Mouse (Mus musculus): ENCODE results near the gene Mfn1. TPM values are rescaled to one million over a fixed set of nuclear protein-coding genes. Genes with fewer than 3 reads are reported as not detected.
A peak's percentile ranks its signal among the peaks of the same experiment; 100 is the strongest.

The Mfn1 gene
- total RNA-seq, 2 experiments from 2014 or later = 94.2 to 110 TPM

DNA sequence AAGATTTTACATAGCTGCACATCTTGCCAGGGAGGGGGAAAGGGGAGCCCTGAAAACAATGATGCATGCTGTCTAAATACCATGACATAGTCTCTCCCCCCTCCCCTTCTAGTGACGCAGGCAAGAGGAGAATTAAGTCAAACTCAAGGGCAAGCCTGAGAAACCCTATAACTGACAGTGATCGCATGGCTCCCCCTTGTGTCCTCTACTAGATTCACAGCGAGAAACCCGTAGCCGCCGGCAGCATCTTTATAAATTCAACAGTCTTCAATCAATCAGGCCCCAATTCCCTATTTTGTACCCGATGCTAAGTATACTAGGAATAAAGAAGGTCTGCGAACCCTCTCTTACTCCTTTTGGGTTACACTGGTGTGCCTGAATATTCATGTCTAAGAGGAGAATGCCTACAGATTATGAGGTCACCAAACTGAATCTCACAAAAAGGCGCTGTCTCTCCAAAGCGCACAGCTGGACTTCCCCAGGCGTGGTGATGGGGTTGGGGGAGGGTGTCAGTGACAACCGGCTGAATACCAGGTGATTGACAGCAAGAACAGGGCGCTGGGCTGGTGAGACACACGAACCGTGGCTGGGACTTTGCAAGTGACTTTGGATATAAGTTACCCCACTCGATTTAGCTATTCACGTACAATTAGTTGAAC lies 20.5 kb upstream of the Mfn1 start:
- intact Hi-C loops (cut with DNase I) = loop anchor here (1.0 to 5.0 kb wide), 3 partner anchors 46 to 716 kb away; no protein-coding TSS in a partner anchor
- DNase-seq (ENCODE audit: low spot score in 2 of 2) = peak; percentile 79 to 83

- intact Hi-C loops (cut with DNase I) = loop anchor here (5.0 kb wide), 2 partner anchors 47 to 717 kb away; no protein-coding TSS in a partner anchor
- DNase-seq (ENCODE audit: low spot score in 2 of 2) = peak in 1 of 2 experiments; percentile 28
Observed at GRCm38 (mm10) chr3:32509496-32510374, 19.5 kb upstream of the Mfn1 start, which contains the start of gene Zfp639. Zfp639 (plus strand) TSS chr3:32510259.

- intact Hi-C loops (cut with DNase I) = no loop called here
- peak; percentile 93 to 95 for DNase-seq (ENCODE audit: low spot score in 2 of 2)
Observed at GRCm38 (mm10) chr3:32510375-32511190, 18.7 kb upstream of the Mfn1 start.

DNA sequence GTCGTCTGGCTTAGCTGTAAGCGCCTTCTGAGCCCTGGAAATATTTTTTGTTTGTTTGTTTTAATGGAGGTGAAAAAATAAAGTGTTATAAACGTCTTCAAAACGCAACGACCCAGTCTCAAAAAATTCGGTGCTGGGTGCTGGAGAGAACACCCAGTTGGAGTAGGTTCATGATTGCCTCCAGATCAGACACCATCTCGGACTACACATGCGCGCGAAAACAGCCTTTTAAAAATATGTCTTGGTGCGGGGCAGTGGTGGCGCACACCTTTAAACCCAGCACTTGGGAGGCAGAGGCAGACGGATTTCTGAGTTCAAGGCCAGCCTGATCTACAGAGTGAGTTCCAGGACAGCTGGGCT lies 18.1 kb upstream of the Mfn1 start:
- intact Hi-C loops (cut with DNase I) = no loop called here
- DNase-seq (ENCODE audit: low spot score in 2 of 2) = peak in 1 of 2 experiments; percentile 19

- DNase-seq (ENCODE audit: low spot score in 2 of 2) = no peak
- intact Hi-C loops (cut with DNase I) = no loop called here
Observed at GRCm38 (mm10) chr3:32512686-32513284, 16.5 kb upstream of the Mfn1 start.

- no peak for DNase-seq (ENCODE audit: low spot score in 2 of 2)
- intact Hi-C loops (cut with DNase I) = no loop called here
Observed at GRCm38 (mm10) chr3:32513528-32513927, 15.7 kb upstream of the Mfn1 start.

DNA sequence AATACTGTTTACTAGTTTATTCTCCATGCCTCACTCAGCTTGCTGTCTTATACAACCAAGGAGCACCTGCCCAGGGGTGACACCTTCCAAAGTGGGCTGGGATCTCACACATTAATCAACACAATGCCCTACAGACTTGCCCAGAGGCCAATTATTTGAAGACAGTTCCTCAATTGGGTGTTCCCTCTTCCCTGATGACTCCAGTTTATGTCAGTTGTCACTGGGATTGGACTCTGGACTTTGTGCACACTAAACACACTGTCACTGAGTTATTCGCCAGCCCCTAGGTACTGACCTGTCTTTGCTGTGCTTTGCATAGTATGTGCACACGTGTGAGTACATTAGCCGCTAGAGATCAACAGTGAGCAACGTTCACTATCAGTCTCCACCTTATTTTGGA lies 2.1 kb upstream of the Mfn1 start:
- DNase-seq (ENCODE audit: low spot score in 2 of 2) = no peak
- intact Hi-C loops (cut with DNase I) = no loop called here

DNA sequence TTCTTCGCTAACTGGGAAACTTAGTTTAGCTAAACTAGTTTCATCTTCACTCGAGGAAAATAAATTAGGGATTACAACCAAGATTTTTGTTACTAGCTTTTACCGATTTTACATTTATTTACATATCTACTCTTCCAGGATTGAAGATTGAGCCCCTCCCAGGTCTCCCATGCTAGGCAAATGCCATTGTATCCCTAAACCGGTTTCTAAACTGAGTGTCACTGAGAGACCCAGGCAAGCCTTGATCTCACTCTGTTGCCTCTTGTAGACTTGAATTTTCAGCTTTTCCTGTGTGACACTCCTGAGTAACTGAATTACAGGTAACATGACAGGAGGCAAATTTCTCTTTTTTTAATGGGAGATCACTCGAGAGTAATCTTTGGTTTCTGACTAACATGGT lies 776 bp downstream of the Mfn1 start:
- no peak for DNase-seq (ENCODE audit: low spot score in 2 of 2)
- intact Hi-C loops (cut with DNase I) = no loop called here

DNA sequence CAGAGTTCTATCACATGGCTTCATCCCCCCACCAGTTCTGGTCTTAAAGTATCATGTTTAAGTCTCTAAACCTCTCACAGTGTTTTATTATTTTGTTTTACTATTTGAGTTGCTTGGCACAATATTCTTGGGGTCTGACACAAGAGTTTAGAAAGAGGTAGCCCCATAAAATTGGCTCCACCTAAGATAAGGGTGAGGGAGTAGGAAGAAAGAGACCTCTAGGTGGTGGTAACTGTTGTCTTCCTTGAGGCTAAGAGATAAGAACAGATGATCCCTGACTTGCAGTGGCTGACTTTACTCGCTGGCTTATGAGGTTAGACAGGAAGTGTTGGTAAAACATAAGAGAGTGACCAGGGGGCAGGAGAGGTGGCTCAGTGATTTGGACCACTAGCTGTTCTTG lies 6.4 kb downstream of the Mfn1 start:
- no peak for DNase-seq (ENCODE audit: low spot score in 2 of 2)
- intact Hi-C loops (cut with DNase I) = no loop called here

GRCm38 (mm10) chr3:32537556-32537955 lies 8.3 kb downstream of the Mfn1 start:
- peak; percentile 41 to 55 for DNase-seq (ENCODE audit: low spot score in 2 of 2)
- intact Hi-C loops (cut with DNase I) = no loop called here

GRCm38 (mm10) chr3:32538091-32538490 lies 8.8 kb downstream of the Mfn1 start:
- intact Hi-C loops (cut with DNase I) = no loop called here
- DNase-seq (ENCODE audit: low spot score in 2 of 2) = no peak

DNA sequence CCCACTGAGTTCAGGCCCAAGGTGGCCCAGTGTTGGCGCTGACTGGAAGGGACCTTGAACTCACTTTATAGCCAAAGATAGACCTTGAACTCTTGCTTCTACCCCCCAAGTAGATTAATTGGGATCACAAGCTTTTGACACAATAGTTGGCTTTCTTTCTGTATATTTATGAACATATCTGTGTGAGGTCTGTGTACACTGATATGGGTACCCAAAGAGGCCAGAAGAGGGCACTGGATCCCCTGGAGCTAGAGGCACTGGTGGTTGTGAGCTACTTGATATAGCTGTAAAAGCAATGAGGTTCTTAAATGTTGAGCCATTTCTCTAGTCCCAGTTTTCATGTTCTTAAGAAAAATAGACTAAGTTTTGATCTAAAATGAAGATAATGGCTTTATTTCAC lies 23.8 kb downstream of the Mfn1 start:
- peak in 1 of 2 experiments; percentile 27 for DNase-seq (ENCODE audit: low spot score in 2 of 2)
- intact Hi-C loops (cut with DNase I) = no loop called here

DNA sequence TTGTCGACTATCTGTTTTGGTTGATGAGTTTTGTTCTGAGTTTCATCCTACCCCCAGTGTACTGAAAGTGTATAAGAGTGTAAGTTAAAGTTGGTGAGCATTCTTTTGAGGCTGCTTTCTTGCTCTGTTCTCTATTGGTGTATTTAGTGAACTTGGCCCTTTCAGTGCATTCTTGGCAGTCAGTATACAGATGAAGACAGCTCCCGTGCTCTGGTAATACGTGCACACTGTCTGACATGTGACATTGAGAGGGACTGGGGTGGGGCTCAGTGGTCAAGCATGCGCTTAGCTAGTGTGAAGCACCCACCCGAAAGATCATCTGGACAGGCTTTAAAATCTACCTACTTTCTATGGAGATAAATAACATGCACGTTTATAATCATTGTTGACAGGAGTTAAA lies 34.1 kb downstream of the Mfn1 start:
- no peak for DNase-seq (ENCODE audit: low spot score in 2 of 2)
- intact Hi-C loops (cut with DNase I) = no loop called here

- no peak for DNase-seq (ENCODE audit: low spot score in 2 of 2)
- intact Hi-C loops (cut with DNase I) = no loop called here
Observed at GRCm38 (mm10) chr3:32573086-32573485, 43.8 kb downstream of the Mfn1 start.

DNA sequence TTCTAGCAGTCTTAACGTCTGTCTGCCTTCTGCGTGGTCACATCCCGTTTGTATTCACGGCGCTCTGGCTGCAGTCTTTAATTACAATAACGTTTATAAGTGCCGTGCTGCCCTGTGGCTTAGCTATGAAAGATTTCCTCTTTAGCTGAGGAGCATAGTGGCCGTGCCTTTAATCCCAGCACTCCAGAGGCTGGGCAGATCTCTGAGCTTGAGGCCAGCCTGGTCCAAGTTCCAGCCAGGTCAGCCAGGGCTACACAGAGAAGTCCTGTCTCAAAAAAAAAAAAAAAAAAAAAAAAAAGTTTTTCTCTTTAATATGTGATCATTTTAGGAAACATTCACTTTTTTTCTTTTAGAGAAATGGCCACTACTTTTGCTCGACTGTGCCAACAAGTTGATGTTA lies 44.6 kb downstream of the Mfn1 start:
- intact Hi-C loops (cut with DNase I) = no loop called here
- no peak for DNase-seq (ENCODE audit: low spot score in 2 of 2)

GRCm38 (mm10) chr3:32575151-32575550 lies 45.9 kb downstream of the Mfn1 start:
- intact Hi-C loops (cut with DNase I) = no loop called here

GRCm38 (mm10) chr3:32578772-32579171 lies 49.5 kb downstream of the Mfn1 start:
- intact Hi-C loops (cut with DNase I) = no loop called here

More at GRCm38 (mm10) chr3:32575151-32575550, 45.9 kb downstream of the Mfn1 start:
- DNase-seq (ENCODE audit: low spot score in 2 of 2) = no peak

DNA sequence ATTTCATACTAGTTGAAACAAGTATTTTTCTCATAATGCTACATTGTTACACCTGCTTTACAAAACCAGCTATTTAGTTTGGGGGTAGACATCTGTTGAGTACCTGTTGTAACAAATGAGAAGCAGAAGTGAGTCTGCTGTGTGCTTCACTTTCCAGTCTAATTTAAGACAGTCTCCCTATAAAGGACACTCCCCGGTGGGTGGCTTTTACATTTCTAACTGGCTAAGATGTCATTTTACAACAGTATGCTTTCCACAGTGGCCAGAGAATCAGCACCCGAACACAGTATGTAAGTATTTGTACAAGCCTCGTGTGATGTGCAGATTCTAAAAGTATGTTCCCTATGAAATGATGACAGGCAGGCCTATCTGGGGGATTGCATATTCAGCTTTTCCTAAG lies 51.5 kb downstream of the Mfn1 start:
- peak in 1 of 2 experiments; percentile 27 for DNase-seq (ENCODE audit: low spot score in 2 of 2)
- intact Hi-C loops (cut with DNase I) = no loop called here

More at GRCm38 (mm10) chr3:32578772-32579171, 49.5 kb downstream of the Mfn1 start:
- DNase-seq (ENCODE audit: low spot score in 2 of 2) = no peak

DNA sequence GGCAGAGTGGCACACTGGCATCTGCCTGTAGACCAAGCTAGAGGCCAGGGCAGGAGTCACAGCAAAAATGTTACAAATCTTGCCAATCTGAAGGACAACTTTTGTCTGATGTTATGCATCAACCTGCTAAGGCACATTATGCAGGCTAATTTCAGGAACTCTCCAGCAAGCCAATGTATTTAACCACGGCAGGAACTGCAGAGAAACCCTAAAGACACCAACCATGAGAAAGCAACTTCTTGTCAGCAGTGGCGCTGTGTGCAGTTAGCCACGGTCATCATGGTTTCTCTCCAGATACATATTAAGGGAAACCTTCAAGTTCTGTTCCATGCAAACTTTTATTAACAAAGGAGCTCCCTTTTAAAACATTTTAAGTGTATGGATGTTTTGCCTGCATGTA lies 52.6 kb downstream of the Mfn1 start:
- intact Hi-C loops (cut with DNase I) = no loop called here

More for the DNA sequence above, 52.6 kb downstream of the Mfn1 start:
- DNase-seq (ENCODE audit: low spot score in 2 of 2) = no peak
